Mouse (Mus musculus): ENCODE results near the gene Srcin1.

Srcin1 gene

DNA sequence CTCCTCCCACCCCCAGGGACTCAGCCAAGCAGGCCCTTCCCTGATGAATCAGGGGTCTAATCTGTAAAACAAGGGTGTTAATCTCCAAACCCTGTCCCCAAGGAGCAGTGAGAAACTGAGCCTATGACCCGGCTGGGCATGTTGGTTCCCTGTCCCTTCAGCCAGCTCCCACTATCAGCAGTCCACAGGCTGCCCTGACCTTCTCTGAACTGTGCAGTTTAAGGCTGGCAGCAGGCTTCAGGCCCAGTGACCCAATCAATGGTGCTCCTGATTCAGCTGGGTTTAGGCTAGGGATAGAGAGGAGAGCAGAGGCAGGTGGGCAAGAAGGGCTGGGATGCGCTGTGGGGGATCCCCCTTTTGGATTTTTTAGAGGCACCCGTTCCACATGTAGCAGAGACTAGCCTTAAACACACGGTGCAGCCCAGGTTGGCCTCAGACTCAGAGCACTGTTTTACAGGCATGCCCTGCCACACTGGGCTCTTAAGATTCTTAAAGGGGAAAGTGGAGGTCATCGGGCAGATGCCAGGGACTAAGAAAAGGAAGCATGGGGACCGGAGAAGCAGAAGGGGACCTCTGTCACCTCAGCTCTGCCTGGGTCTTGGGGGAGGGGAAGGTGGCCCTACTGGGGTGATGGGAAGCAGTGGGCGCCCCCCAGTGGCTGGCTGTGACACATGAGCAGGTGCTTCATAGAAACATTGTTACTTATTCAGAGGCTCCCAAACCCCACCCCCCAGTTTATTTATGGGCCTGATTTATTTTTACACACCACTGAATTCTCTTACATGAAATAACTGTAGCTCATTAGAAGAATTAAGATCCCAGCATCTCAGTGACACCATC lies 19.2 kb downstream of the Srcin1 start:
- DNase-seq (ENCODE audit: low spot score in 2 of 2), result peak; percentile 64 to 85

DNA sequence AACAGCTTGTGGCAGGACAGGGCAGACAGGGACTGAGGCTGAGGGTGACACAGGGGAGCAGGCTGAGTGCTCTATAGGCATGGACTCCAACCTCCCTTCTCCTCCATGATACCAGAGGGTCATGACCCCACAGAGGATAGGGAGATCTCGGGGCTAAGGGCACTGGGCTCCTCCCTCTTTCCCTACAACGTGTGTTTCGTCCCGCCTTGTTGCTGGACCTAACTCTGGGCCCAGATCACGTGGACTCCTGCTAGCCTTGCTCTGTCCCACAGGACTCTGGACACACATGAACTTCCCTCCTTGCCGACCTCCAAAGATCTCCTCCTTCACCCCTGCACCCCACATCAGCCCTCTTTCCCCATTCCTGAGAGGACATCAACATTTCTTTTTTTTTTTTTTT lies 20.8 kb downstream of the Srcin1 start:
- no peak for DNase-seq (ENCODE audit: low spot score in 2 of 2)

DNA sequence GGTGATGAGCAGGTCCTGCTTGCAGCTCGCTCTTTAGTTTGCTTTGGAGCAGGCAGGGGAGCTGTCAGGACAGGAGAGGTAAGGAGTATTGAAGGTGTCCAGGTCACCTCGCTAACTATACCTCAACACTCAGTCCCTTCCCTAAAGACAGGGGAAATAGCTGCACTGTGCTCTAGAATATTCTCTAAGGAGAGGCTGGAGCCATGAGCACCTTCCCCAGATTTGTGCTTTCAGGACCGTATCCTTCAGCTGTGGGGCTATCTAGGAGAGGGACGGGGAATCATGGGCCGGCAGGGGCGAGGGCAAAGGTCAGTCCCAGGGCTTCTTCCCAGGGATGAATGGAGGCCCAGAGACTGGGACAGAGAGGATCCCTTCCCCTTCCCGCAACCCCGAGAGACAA lies 23.8 kb downstream of the Srcin1 start:
- no peak for DNase-seq (ENCODE audit: low spot score in 2 of 2)

DNA sequence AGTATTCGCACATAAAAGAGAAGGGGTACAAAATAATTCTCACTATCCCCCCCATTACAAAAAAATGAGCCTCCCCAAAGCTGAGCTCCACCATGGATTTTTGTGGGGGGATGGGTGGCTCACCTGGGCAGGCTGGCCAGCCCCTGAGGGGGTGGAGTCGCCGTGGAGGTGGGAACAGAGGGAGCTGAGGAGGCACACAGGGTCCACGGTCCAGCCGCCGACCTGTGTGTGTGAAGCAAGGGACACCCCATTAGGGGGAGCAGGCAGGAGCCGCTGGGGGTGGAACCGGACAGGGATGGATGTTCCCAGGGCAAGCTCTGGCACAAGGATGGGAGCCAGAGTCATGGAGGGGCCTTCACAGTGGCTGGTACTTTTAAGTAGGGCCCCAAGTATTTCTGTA lies 27.2 kb downstream of the Srcin1 start:
- DNase-seq (ENCODE audit: low spot score in 2 of 2), result no peak

DNA sequence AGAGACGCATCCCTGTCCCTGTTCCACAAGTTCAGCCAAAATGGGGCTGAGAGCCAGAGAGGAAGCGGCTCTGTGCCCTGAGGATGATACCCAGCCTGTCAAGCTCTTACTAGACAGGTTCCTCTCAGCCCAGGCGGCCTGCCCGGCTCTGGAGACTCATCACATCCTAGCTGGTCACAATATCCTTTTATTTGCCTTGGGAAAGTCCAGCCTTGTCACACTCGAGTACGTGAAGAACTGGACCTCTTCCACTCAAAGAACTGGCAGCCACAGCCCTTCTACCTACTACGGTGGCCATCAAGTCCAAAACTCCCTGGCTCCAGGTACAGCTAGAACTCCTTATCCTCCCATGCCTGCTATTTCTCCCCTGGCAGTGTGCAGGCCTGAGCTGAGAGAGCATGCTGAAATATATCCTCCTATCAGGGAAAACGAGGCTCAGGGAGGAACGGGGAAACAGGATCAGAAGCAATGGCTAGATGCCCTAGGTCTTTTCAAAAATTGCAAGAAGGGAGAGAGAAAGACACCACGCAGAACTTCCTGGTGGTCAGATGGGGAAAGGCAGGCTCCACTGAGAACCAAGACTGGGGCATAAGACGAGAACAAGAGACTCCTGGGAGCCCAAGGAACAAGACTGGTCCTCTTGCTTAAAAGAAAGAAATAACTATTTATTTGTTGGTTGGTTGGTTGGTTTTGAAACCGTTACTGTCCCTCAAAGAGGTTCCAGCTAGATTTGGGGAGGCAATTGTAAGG lies 27.9 kb downstream of the Srcin1 start:
- DNase-seq (ENCODE audit: low spot score in 2 of 2), result no peak

DNA sequence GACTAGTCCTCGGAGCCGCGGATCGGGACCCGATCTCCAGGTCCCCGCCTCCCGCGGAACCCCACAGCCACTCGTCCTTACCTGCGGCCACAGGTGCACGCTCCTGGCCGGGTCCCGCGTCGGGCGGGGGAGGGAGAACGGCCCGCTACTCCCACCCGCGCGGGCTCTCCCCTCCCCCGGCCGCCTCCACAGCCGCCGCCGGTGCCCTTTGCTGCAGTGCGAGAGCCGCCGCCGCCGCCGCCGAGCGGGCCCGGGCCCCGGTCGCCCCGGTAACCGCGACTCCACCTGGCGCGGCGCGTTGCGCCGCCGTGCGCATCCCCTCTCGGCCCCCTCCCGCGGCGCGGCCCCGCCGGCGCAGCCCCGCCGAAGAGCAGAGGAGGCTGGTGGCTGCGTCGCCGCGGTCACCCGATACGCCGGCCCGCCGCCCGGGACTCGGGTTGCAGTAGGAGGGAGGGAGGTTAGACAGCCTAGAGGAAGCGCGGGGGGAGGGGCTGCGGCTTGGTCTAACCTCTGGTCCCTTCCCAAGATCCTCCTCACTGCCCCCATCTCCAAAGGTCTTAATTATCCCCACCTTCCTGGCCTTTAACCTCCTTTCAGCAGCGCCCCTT lies 29.1 kb downstream of the Srcin1 start:
- DNase-seq (ENCODE audit: low spot score in 2 of 2), result no peak

DNA sequence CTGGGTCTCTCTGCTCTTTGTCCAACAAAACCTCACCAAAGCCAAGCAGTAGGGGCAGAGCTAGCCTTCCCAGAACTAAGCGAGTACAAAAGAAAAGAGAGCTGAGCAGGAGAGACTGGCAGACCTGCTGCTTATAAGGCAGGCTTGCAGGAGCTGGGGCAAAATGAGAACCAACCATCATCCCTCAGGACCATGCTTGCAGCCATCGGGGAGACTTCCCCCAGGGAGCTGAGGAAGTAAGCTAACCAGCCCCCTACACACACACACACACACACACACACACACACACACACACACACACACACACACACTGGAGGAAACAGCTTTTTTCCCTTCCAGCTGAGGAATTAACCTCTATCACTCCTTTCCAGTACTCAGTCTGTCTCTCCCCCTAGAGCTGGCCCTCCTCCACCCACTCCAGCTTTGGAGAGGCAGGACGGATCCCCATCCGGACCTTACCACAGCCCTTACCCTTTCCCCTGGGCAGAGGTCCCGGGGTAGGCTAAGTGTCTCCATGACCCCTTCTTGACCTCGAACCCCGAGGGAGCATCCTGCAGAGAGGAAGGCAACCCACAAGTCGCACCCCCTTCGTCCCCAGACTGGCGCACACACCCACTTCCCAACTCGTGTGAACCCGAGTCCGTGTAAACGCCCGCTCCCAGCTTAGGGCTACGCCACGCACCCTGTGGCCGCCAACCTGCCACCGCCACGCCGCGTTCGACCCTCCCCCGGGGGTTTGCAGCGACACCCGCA lies 30.0 kb downstream of the Srcin1 start:
- DNase-seq (ENCODE audit: low spot score in 2 of 2), result no peak

DNA sequence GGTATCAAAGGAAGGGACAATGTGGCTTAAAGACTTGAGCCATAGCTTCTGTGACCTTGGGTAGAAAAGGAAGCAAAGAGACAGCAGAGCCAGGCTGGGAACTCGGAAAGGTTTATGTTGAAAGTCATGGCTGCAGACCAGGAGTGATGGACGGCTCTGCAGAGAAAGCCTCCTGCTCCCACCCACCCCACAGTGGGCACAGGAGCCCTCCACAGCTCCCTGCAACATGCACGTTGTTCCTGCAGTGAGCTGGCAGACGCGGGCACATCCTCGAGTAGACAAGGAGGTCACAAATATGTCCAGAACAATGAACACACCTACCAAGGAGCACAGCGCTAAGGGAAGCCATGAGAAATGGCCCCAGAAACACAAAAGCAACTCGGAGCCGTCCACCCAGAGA lies 32.1 kb downstream of the Srcin1 start:
- DNase-seq (ENCODE audit: low spot score in 2 of 2), result no peak

DNA sequence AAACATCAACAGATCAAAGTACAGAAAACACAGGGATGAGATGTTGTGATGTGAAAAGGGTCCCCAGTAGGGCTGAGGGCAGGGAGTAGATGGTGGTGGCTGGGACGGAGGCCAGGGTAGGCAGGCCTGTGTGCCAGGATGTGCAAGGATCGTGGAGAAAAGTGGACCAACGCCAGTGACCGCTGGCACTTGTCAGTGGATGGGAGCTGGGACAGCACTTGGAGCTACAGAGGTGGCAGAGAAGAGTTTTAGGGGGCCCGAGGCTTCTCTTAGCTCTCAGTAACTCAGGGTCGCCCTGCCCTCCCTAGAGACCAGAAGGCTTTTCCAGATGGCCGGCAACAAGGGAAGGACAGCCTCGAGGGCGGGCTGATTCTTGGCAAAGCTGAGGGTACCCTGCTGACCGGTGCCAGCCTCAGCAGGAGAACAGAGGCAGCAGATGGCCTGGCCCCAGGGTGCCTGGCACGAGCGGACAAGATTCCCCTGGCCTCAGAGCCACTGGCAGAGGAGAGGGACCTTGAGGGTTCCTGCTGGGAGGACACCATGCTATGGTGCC lies 32.7 kb downstream of the Srcin1 start:
- no peak for DNase-seq (ENCODE audit: low spot score in 2 of 2)

DNA sequence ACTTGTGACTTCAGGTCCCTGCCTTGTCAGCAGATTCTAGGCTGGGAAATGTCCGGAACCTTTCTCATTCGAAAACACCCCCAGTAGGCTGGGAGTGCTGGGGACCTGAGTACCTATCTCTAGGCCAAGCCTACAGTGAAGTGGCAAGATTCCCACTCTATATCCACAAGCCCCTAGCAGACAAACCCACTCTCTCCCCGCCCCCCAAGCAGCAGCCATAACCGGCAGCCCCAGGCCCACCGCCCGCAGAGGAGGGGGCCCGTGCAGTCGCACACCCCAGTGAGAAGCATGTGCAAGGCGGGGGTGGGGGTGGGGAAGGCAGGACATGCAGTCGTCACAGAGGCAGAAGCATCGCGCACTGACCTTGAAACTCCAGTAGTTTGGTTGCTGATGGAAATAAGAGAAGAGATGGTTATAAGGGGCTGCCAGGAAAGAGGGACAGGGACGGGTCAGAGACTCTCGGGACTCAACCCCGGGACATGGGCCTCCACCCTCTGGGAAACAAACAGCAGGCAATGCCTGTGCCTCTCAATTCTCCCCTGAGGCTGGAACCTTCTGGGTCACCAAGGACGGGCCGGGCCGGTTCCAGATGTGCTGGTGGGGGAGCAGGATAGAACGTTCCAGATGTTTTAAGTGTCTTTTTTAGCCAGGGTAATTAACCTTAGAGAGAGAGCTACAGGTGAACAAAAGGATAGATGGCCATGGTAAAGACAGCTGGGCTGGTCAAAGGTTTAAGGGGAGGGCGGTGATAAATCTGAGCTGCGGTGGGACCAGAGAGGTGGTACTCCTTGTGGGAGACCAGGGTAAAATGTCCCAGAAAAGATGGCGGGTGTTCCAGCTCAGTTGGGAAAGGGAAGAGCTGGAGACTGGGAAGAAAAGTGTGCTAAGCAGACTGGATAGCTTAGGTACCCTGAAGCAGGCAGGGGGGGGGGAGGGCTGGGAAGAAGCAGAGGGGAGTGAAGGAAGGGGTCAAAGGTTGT lies 33.5 kb downstream of the Srcin1 start:
- DNase-seq (ENCODE audit: low spot score in 2 of 2), result no peak

DNA sequence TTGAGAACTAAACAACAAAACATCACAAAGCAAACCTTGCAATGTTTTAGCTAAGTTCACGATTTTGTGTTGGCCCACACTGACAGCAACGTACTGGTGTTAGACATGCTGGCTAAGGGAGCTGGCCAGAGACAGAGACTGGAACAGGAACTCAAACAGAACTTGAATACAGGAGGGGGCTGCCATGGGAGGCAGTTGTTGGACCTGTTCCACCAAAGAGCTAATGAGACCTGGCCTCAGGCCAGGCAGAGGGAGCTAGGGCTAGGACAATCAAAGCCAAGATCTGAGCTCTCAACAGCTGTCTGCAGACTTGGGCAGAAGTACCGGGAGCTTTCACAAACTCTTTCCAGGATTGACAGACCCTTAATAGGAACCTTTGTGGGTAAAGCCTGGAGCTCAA lies 35.4 kb downstream of the Srcin1 start:
- DNase-seq (ENCODE audit: low spot score in 2 of 2), result no peak

DNA sequence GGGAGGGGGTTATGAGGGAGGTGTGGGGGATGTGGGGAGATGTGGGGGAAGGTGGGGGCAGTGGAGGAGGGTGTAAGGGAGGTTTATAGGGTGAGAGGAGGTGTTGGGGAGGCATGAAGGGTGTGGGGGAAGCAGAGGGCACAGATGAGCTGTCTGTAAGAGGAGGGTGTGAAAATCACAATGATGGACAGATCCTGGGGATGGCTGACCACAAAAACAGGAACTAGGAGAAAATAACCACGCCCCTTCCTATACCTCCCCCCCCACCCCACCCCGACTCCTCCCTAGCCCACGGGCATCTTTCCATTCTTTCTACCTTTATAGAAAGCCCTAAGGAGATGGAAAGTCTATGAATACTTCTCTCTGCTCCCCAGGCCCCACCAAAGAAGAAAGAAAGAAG lies 35.9 kb downstream of the Srcin1 start:
- DNase-seq (ENCODE audit: low spot score in 2 of 2), result no peak

DNA sequence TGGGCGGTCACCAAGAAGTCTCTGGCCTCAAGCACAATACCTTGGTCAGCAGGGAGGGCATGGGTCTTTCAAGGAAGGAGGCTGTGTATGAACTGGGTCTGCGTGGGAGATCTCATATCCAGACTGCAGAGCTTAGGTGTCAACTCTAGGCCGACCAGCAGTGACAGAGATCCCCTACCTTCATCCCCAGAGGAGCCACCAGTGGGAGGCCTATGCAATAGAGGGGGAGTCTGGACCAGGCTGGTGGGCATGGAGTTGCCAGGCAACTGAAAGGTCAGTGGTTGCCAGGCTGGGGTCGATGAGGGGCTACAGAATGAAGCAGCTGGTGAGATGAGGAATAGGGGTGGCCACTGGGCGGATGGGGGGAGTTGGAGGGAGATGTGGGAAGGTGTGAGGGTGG lies 36.4 kb downstream of the Srcin1 start:
- no peak for DNase-seq (ENCODE audit: low spot score in 2 of 2)

DNA sequence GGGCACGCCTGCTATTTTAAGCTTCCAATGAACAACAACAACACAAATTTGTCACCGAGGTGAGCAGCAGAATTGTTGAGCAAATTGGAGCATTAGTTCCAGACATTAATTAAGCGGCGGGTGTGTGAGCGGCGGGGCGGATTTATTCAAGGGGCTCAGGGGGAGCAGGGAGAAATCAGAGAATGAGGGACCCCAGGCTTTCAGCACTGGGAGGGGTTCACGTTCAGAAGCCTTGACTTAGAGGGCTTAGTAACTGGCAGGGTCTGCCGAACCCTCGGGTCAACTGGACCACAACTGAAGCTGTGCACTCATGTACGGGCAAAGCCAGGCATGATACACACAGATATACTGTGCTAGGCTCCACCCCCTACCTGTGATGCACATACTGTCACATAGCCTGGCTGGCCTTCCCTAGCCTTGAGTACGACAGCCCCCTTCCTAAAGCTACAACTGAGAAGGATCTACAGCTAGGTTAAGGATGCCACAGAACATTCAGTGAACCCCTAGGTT lies 38.4 kb downstream of the Srcin1 start:
- no peak for DNase-seq (ENCODE audit: low spot score in 2 of 2)

DNA sequence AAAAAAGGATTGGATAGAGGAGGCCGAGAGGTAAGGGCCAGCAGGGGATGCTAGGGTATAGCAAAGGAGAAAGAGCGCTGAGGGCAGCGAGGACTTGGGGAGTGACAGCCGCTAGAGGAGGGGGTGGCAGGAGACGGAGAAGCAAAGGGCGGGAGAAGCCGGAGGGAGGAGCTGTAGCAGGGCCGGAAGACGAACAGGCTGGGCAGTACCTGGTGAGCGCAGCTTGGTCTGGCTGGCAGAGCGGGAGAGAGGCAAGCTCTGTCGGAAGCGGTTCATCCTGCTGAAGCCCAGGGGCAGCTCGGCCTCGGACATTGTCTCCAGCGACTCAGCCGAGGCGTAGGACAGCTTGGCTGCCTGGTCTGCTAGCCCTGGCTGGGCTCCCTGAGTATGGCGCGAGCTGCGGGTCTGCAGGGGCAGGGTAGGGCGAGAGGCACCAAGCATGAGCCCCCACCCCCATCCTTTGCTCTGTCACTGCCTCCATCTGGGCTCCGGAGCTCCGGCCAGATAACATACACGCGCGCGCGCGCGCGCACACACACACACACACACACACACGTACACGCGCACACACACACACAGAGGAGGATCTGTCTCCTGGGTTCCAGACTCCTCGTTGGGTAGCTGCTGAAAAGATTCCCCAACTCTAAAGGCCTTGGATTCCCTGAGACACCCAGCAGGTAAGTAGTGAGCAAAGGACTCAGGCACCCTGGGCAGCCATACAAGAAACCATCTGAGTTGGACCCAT lies 39.0 kb downstream of the Srcin1 start:
- no peak for DNase-seq (ENCODE audit: low spot score in 2 of 2)

DNA sequence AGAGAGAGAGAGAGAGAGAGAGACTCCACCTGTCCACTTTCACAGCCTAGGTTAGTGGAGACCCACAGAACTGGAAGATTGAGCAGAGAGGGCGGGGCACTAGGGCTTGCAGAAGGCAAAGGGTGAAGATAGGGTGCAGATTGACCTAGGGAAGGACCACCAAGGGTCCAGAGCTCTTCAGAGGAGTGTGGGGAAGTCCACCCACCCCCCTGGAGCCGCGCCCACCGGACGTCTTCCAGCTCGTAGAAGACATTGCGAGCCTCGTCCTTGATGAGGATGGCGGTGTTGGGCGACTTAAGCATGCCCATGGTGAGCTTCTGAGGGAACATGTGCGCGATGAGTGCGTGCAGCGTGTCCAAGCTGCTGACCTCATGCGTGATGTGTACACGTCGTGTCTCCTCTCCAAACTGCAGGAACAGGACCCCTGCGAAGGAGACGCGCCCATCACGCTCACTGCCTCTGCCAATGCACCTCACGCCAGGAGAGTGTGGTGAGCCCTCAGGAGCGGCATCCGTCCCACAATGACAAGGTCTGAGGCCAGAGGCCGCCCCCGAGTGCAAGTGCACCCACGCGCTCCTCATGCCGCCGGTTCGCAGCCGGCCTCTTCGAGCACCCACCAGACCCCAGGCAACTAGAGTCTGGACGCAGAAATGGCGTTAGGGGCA lies 39.8 kb downstream of the Srcin1 start:
- no peak for DNase-seq (ENCODE audit: low spot score in 2 of 2)

DNA sequence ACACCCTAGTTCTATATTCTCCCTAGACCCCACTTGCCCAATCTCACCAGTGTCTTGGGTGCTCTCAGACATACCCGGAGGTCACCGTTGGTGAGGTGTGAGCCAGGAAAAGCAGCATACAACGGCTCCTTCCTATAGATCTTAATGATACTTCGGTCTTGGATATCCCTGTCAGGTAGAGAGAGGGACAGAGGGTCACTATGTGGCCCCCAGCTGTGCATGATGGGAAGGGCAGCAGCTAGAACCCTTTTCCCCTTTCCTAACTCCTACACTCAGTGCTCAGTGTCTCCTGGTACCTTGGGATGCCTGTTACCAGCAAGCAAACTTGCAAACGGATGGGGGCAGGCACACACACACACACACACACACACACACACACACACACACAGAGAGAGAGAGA lies 40.3 kb downstream of the Srcin1 start:
- DNase-seq (ENCODE audit: low spot score in 2 of 2), result no peak

DNA sequence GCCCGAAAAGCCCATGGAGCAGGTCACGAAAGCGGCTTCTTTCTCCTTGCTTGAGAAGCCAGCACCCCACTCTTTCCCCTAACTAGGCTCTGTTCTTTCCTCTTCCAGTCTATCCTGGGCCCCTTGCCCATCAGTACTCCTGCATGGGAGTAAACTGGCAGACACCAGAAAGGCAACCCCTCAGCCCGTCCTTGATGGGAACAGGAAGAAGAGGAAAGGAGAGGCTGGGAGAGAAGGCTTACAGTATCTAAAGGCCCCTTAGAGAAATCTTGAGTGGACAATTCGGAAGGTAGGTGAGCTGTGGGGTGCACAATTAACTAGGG lies 40.7 kb downstream of the Srcin1 start:
- DNase-seq (ENCODE audit: low spot score in 2 of 2), result no peak

Data from spleen, postnatal 4 days (tissue).